Mouse (Mus musculus) frontal cortex, adult 2 months (tissue): ENCODE data around the gene Sumo3. TPM values are rescaled to one million over a fixed set of nuclear protein-coding genes. Genes with fewer than 3 reads are reported as not detected.
A peak's percentile ranks its signal among the peaks of the same experiment; 100 is the strongest.

ENCODE experiments used
- DNase-seq, 2 experiments: peaks; one replicate each; pipeline ENCODE4 v3.0.0; 2022; ENCODE audit warnings: low spot score in 1 of 2; ENCODE audit errors: extremely low spot score in 1 of 2
- polyA plus RNA-seq: library from polyadenylated mRNA; depleted of rRNA; stranded (reverse); fragments of >200 nt; gene quantifications from 2 replicates; pipeline ENCODE4 v1.2.3, GENCODE M21; 2012

Gene Sumo3
- polyA plus RNA-seq, 1 experiment: 364 TPM

DNA sequence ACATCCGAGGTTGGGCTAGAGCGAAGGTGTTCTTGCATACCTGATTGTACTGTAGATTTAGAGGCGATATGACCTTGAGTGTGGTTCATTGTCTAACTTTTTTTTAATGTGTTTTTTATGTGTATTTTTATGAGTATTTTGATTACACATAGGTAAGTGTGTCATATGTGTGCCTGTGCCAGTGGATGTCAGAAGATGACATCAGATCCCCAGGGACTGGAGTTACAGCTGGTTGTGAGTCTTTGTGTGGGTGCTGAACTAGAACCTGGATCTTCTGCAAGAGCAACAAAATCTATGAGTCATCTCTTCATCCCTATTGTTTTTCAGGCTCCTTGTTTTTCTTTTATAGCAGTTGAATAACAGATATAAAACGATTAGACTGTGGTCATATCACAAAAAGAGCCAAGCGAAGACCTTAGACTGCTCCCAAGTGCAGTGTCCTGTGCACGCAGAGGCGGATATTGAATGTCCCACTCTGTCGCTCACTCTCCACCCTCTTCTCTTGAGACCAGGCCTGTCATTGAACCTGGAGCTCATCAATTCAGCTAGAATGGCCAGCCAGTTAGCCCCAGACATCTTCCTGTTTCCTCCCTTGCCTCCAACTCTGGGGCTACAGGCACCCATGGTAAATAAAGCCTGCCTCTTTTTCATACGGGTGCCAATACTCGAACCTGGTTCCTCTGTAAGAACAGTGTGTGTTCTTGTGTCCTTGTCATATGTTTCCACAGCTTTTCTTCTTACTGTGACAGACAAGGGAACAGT is 17.9 kb downstream of the Sumo3 start:
- no peak for DNase-seq

DNA sequence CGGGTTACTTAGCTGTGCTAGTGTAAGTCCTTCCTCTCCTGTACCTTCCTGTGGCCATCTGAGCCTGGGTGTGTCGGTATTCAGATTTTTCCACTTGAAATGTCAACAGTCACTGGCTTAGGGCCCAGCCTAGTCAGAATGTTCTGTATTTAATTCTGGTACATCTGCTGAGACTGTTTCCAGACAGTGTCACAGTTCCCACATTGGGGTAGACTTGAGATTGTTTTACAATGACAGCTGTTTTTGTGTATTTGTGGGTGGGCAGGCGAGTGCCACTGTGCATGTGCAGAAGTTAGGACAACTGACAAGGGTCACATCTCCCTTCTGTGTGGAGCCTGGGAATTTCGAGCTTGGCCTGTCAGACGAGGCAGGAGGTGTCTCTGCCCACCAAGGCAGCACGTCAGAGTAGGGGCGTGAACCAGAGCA is 18.7 kb downstream of the Sumo3 start:
- DNase-seq: peak; percentile 48 to 70

DNA sequence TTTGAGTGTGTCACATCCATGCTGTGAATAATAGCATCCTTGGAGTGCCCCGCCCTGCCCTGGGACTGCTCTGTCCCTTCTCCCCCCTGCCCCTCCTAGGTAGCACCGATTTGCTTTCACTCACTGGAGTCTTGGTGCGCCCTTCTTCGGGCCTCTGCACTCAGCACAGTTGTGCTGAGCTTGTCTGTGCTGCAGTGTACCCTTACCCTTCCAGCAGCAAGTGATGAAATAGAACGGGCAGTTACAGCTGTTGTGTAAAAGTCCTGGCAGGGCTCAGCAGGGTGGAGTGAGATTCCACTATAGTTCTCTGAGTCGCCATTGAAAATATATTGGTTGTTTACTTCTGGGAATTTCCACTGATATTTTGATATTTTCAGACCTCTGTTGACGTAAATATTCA is 20.1 kb downstream of the Sumo3 start:
- no peak for DNase-seq

DNA sequence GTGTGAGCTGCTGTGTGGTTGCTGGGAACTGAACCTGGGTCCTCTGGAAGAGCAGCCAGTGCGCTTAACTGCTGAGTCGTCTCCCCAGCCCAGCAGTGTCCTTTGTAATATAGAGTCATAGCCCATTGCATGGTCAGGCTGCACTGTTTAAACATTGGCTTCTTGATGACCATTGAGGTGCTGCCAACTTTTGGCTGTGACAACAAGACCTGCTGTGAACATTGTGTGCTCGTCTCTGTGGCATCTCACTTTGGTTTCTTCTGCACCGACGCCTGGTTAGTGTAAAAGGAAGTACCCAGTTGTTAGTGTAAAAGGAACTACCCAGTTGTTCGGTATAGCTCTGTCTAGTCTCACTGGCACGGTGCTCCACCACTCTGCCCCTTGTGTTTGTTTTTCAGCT is 20.7 kb downstream of the Sumo3 start:
- DNase-seq: no peak

DNA sequence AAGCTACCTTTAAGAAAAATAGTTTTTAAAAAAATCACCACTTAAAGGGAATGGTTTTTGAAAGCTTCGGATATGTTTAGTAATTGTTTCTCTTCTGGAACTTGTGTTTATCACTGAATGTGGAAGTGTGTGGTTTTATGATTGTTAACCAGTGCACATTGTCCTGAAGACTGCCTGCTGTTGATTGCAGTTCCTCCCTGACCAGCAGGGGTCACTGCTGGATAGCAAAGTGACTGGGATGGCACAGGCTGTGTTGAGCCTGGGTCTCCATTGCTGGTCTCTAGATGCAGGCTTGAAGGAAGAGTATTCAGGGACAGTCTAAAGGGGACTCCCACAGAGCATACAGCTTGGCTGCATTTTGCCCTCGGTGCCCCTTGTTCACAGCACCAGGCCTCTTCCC is 21.6 kb downstream of the Sumo3 start:
- peak in 1 of 2 experiments; percentile 89 for DNase-seq

DNA sequence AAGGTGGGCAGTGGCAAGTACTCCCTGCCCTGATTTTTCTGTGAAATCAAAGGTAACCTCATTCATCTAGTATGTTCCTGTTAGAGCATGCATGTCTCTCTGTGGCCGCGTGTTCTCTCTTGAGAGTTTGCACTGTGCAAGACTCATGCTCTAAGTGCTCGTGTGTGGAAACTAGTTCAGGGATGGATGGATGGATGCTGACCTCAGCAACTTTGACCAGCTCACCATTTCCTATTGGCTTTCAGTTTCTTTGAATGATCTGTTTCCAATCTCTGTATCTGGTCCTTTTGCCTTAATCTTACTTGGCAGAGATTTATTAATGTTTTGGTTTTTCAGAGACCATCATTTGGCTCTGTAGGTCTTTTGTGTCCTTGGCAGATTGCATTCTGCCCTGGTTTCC is 23.3 kb downstream of the Sumo3 start:
- no peak for DNase-seq

- no peak for DNase-seq
Measured at GRCm38 (mm10) chr10:77629970-77630369, 24.1 kb downstream of the Sumo3 start.

DNA sequence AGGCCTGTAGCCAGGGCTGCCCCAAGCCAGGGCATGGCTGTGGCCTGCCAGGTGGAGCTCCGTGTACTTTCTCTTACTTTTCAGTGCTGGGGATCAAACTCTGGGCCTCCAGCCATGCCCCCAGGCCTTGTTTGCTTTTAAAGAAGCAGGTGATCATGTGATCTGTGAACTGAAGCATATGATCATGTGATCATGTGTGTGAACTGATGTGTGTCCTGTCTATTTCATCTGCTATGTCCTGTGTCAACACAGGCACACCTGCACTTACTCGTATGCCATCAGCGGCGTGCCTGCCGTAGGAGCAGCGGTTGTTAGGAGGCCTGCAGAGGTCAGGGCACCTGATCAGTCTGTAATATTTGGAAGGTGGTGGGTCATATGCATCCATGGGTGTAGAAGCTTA is 28.1 kb downstream of the Sumo3 start:
- DNase-seq: no peak

GRCm38 (mm10) chr10:77634452-77635231 is 28.7 kb downstream of the Sumo3 start:
- DNase-seq: no peak

DNA sequence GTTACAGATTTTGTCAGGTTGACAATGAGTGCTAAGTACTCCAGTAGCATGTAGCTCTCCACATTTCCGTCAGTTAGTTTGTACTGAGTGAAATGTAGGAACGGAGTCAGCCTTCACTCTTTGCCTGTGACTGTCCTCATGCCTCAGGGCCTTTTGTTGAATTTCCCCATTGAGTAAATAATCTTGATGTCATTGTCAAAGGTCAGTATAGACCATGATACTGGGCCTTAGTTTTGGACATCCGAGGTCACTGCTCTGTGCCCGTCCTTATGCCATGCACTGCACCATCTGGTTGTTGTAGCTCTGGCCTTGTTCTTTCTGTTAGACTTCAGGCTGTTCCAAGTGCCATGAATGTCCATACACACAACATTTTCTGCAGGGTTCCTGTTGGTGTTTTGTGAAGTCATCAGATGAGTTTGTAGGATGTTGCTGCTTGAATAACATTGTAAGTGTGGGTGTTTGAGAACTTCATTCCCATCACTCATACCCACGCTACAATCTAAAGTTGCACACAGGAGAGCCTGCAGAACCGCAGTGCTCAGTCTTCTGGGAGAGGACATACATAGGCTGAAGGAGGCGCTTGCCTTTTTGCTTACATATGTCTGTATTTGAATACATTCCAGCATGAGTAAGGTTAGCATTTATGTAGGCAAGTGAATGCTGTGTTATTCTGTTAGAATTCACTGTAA is 30.5 kb downstream of the Sumo3 start:
- DNase-seq: peak; percentile 45 to 59

- no peak for DNase-seq
Measured at GRCm38 (mm10) chr10:77638956-77639355, 33.1 kb downstream of the Sumo3 start.

- DNase-seq: no peak
Measured at GRCm38 (mm10) chr10:77643160-77643559, 37.3 kb downstream of the Sumo3 start.

GRCm38 (mm10) chr10:77645571-77645970 is 39.7 kb downstream of the Sumo3 start:
- DNase-seq: no peak

GRCm38 (mm10) chr10:77647461-77647860 is 41.6 kb downstream of the Sumo3 start:
- no peak for DNase-seq

DNA sequence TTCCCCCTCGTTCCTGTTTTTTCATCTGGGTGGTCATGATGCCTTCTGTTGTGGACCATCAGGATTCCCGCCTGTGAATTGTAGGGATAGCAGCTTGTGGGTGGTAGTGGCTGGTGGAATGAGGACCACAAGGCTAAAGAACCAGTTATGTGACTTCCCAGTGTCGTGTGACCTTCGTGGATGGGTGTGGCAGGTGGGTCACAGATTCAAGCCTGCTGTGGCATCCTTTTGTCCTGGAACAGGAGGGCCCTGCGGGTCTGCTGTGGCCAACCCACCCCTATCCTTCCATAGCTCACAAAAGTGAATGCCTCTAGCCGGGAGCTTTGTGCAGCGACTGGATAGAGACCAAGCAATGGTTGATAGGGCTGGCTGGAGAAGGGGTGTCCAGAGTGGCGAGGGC is 42.0 kb downstream of the Sumo3 start:
- no peak for DNase-seq

GRCm38 (mm10) chr10:77652046-77652445 is 46.1 kb downstream of the Sumo3 start:
- DNase-seq: peak in 1 of 2 experiments; percentile 7

GRCm38 (mm10) chr10:77658286-77658994 is 52.5 kb downstream of the Sumo3 start:
- no peak for DNase-seq

- no peak for DNase-seq
Measured at GRCm38 (mm10) chr10:77663949-77664665, 58.2 kb downstream of the Sumo3 start.

DNA sequence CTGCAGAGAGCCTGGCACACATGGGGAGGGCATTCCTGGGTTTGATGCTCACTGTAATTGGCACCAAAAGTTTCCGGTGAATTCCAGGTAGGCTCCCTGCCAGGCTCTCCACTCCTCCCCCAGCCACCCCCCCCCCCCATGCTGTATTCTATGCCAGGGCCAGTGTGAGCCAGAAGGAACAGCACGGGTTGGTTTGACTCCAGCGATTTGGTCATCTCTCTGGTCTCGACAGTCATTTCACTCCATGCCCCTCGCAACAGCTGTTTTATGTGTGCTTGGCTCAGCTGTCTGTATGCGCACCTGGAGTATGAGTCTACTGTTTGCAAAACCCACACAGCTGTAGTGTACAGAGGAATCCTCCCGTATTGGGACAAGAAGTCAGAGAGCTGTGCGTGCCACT is 60.4 kb downstream of the Sumo3 start:
- no peak for DNase-seq

DNA sequence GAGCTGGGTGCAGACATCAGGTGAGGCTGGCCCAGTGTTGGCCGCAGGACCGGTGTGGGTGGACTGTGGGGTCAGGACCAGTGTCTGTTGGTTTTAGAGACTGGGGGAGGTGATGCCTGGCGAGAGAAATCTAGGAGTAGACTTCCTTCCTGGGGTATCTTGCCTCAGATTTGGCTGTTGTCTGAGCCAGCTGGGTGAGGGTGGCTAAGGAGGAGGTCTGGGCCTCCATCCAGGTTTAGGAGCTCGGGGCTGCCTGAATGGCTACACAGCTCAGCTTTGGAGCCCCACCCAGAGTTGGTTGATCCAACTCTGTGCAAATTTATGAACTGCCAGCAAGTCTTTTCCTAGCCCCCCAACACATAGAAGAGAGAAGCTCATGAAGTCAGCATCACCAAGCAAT is 61.5 kb downstream of the Sumo3 start:
- DNase-seq: peak in 1 of 2 experiments; percentile 47
